Mouse (Mus musculus) cerebellum, adult 11 months (tissue): ENCODE results near the gene Tas2r116.

Source experiments
- DNase-seq: peaks from one replicate; pipeline ENCODE4 v3.0.0; 2022

Gene Tas2r116

GRCm38 (mm10) chr6:132855138-132855537, at the start of gene Tas2r116:
Tas2r116 (plus strand) TSS chr6:132855438.
- no peak for DNase-seq

GRCm38 (mm10) chr6:132846842-132847241, 8.4 kb upstream of the Tas2r116 start, which contains the start of gene Tas2r123:
Tas2r123 (plus strand) TSS chr6:132847142.
- no peak for DNase-seq

GRCm38 (mm10) chr6:132867708-132868107, 12.5 kb downstream of the Tas2r116 start, which contains the start of gene Tas2r110:
Tas2r110 (plus strand) TSS chr6:132868008.
- DNase-seq = no peak

- DNase-seq = no peak
Measured at GRCm38 (mm10) chr6:132892711-132893110, 37.5 kb downstream of the Tas2r116 start, which contains the start of gene Tas2r113. Tas2r113 (plus strand) TSS chr6:132893011.
